8 mouse cellular contexts compared by ENCODE assay signal in the genomic region with DNA sequence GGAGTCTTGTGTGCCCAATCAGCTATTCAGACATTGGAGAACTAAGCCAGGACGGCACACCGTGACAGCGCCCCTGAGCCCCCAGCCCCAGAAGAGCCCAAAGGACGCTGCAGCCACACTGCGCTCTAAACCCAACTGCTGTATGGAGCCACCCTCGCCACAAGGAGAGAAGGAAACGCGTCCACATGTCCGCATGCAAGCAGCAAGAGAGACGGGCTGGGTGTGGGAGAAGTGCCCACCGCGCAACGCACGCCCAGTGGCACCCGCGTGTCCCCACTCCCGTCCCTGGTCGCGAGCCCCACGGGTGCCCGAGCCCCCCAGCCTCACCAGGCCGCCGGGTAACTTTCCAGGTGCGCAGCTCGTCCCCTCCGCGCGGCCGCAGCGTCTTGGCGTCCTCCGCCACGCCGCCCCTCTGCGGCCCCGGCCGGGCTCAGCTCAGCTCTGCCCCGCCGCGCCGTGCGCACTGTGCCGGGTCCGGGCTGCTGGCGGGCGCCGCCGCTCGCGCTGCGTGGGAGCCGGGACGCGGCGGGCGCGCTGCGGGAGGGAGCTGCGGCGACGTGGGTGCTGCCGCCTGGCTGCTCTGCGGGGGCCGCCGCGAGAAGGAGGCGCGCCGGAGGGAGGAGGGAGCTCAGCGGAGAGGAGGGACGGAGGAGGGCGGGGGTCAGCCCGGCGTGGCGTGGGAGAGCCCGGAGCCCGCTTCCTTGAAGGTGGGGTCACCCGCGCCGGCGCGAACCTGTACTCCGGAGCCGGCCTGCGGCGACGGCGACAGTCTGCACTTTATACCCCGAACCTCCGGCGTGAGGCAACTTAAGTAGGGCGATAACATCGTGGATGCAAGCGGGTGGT. TPM values are rescaled to one million over a fixed set of nuclear protein-coding genes. Genes with fewer than 3 reads are reported as not detected.
DNase-seq lines count a peak whose midpoint lies in the region; ATAC-seq and TF ChIP-seq lines count a peak whose summit lies in the region.

A gene (minus strand): TSS at position 756 of the 846 bp plus-strand sequence.

- TF ChIP-seq POLR2A in limb, embryonic 14.5 days (IDR thresholded peaks at IDR 0.05; ENCODE audit: borderline replicate concordance, extremely low read depth, insufficient read depth, insufficient read length): no peak

- in situ Hi-C loops in ES-E14 (cut with MboI; ENCODE audit: low sequenced_read_pairs in 2 of 2, unreplicated experiment in 2 of 2): no loop called here

- peak within 1 kb of the TSS; percentile 96 for H3K4me2 ChIP-seq in forebrain, embryonic 13.5 days
- peak within 1 kb of the TSS; percentile 96 for H3K4me2 ChIP-seq in hindbrain, postnatal 0 days (ENCODE audit: low read depth, low read length)
- H3K4me2 ChIP-seq in limb, embryonic 14.5 days (replicated peaks; ENCODE audit: low read depth, low read length, severe bottlenecking): peak within 1 kb of the TSS; percentile 96

- H3K4me1 ChIP-seq in ES-E14 (ENCODE audit: control insufficient read depth in 2 of 2, insufficient read depth in 2 of 2, low read length in 2 of 2, poor library complexity in 1 of 2): 0 out of 4 replicates have a peak, but pooled peaks cover 0 to 2% of the 10 kb centered on the region in 2 experiments
- H3K4me1 ChIP-seq in forebrain, embryonic 13.5 days: peaks cover 15% of the 10 kb centered on the region; the same call in 1 of the 2 replicates
- peaks cover 4% of the 10 kb centered on the region; the same call in 1 of the 2 replicates for H3K4me1 ChIP-seq in hindbrain, postnatal 0 days (ENCODE audit: insufficient read depth, low read length)
- no peaks in the 10 kb centered on the region for H3K4me1 ChIP-seq in limb, embryonic 14.5 days (ENCODE audit: control insufficient read depth, insufficient read depth, low read length)

- DNase-seq in adrenal gland, adult (ENCODE audit: inconsistent age in 2 of 2, low spot score in 1 of 2): peak; percentile 13 to 36
- DNase-seq in adrenal gland, postnatal 4 days (ENCODE audit: low spot score in 2 of 2): no peak
- DNase-seq in ES-E14 (ENCODE audit: low read depth, low spot score) (peak; percentile 28), adipocyte (ENCODE audit: low spot score) (no peak)
- DNase-seq in hindbrain, postnatal 0 days (ENCODE audit: low spot score): peak; percentile 53
- peak; percentile 5 for DNase-seq in limb, embryonic 14.5 days (ENCODE audit: low spot score)
- DNase-seq in neural tube, embryonic 10.5 days (ENCODE audit: extremely low spot score, low spot score): peak; percentile 69

- no peaks in the 10 kb centered on the region for H3K9me3 ChIP-seq in ES-E14 (ENCODE audit: control insufficient read depth, insufficient read depth, low read depth, low read length)
- no peaks in the 10 kb centered on the region for H3K9me3 ChIP-seq in forebrain, embryonic 13.5 days (replicated peaks)
- no peaks in the 10 kb centered on the region for H3K9me3 ChIP-seq in hindbrain, postnatal 0 days (ENCODE audit: low read length)
- no peaks in the 10 kb centered on the region for H3K9me3 ChIP-seq in limb, embryonic 14.5 days (ENCODE audit: control insufficient read depth, low read length)

- peak within 1 kb of the TSS; percentile 65 to 72 for H3K4me3 ChIP-seq in ES-E14 (ENCODE audit: insufficient read depth in 1 of 2, low read depth in 1 of 2, low read length in 2 of 2, poor library complexity in 1 of 2, severe bottlenecking in 1 of 2)
- H3K4me3 ChIP-seq in forebrain, embryonic 13.5 days: peak within 1 kb of the TSS; percentile 76
- peak within 1 kb of the TSS; percentile 71 for H3K4me3 ChIP-seq in hindbrain, postnatal 0 days (ENCODE audit: low read length)
- H3K4me3 ChIP-seq in limb, embryonic 14.5 days (replicated peaks; ENCODE audit: low read length): peak within 1 kb of the TSS; percentile 60

- H3K27ac ChIP-seq in ES-E14 (ENCODE audit: insufficient read depth, low read depth, low read length, poor library complexity, severe bottlenecking): no peak within 1 kb of the TSS
- no peak within 1 kb of the TSS for H3K27ac ChIP-seq in forebrain, embryonic 13.5 days
- no peak within 1 kb of the TSS for H3K27ac ChIP-seq in hindbrain, postnatal 0 days
- peak within 1 kb of the TSS; percentile 28; the same call in 1 of the 2 replicates for H3K27ac ChIP-seq in limb, embryonic 14.5 days (replicated peaks; ENCODE audit: low read depth, low read length)

- H3K27me3 ChIP-seq in forebrain, embryonic 13.5 days: peaks cover 13% of the 10 kb centered on the region
- no peaks in the 10 kb centered on the region for H3K27me3 ChIP-seq in hindbrain, postnatal 0 days (ENCODE audit: insufficient read depth, low read length)
- peaks cover 11% of the 10 kb centered on the region; the same call in 1 of the 2 replicates for H3K27me3 ChIP-seq in limb, embryonic 14.5 days (ENCODE audit: control insufficient read depth, insufficient read depth, low read length)

- peak within 1 kb of the TSS; percentile 42 for H3K9ac ChIP-seq in ES-E14 (ENCODE audit: insufficient read depth, low read depth, low read length, poor library complexity, severe bottlenecking)
- H3K9ac ChIP-seq in forebrain, embryonic 13.5 days: peak within 1 kb of the TSS; percentile 82
- H3K9ac ChIP-seq in hindbrain, postnatal 0 days (replicated peaks; ENCODE audit: low read length): peak within 1 kb of the TSS; percentile 59
- H3K9ac ChIP-seq in limb, embryonic 14.5 days (ENCODE audit: low read depth, low read length, severe bottlenecking): peak within 1 kb of the TSS; percentile 70

- under 1% methylated on average over 85 of the region's 94 CpGs for WGBS in forebrain, embryonic 13.5 days
- under 1% methylated on average over 76 of the region's 94 CpGs for WGBS in hindbrain, postnatal 0 days
- 1% methylated on average over 80 of the region's 94 CpGs for WGBS in limb, embryonic 14.5 days

- ATAC-seq in forebrain, embryonic 13.5 days: peak; percentile 85
- ATAC-seq in hindbrain, postnatal 0 days: peak; percentile 76
- peak; percentile 64 for ATAC-seq in limb, embryonic 14.5 days (ENCODE audit: low FRiP score, low read depth)

- TF ChIP-seq CTCF in hindbrain, postnatal 0 days (IDR thresholded peaks at IDR 0.05; ENCODE audit: low read depth): 0 out of 2 replicates have a peak, but pooled peaks have one; percentile 11

- no peaks in the 10 kb centered on the region for H3K36me3 ChIP-seq in ES-E14 (ENCODE audit: control insufficient read depth, insufficient read depth, low read length, poor library complexity, severe bottlenecking)
- H3K36me3 ChIP-seq in forebrain, embryonic 13.5 days (ENCODE audit: poor library complexity, severe bottlenecking): no peaks in the 10 kb centered on the region
- H3K36me3 ChIP-seq in hindbrain, postnatal 0 days (ENCODE audit: insufficient read depth, low read length): no peaks in the 10 kb centered on the region
- H3K36me3 ChIP-seq in limb, embryonic 14.5 days (ENCODE audit: control insufficient read depth, insufficient read depth, low read length): no peaks in the 10 kb centered on the region

TF ChIP-seq in ES-E14, 5 proteins besides CTCF, POLR2A, EP300 and RAD21:
- TF ChIP-seq ZNF384 (IDR thresholded peaks at IDR 0.05; ENCODE audit: low read depth, low read length) (no peak), MAFK (IDR thresholded peaks at IDR 0.05; ENCODE audit: insufficient read depth, low read depth, low read length) (no peak), ZC3H11A (IDR thresholded peaks at IDR 0.05; ENCODE audit: borderline replicate concordance, low read depth, low read length) (no peak), HCFC1 (IDR thresholded peaks at IDR 0.05; ENCODE audit: borderline replicate concordance, insufficient read depth, low read length) (no peak), CHD2 (IDR thresholded peaks at IDR 0.05; ENCODE audit: low read depth, low read length) (no peak)

RNA-seq across cellular contexts. Expression of the gene that starts here (rescaled TPM):
- total RNA-seq in adrenal gland, postnatal 4 days (2021): 1 to 10 TPM; 1.9 to 2.7 TPM
- 0.53 and 1.8 TPM in 2 replicates for total RNA-seq in ES-E14 (2012; rRNA removed)
- 2.2 and 2.5 TPM in 2 replicates for polyA plus RNA-seq in forebrain, embryonic 13.5 days (2015; fragmentation: Nextera tagmentation; extraction: Ambion mirVana)
- total RNA-seq in hindbrain, postnatal 0 days (2014; rRNA removed): 1.6 TPM in 2 replicates
- 1.6 and 1.7 TPM in 2 replicates for polyA plus RNA-seq in hindbrain, postnatal 0 days (2015; fragmentation: Nextera tagmentation; extraction: Ambion mirVana)
- 2.8 and 2.9 TPM in 2 replicates for polyA plus RNA-seq in limb, embryonic 14.5 days (2012; rRNA removed)
- polyA plus RNA-seq in limb, embryonic 14.5 days (2014; fragmentation: Nextera tagmentation; extraction: Ambion mirVana): 3.4 and 4.0 TPM in 2 replicates

Comparison
In these comparisons a context has a peak if more than half of its experiments do, and no peak if none do; other contexts are left out.
1. DNase-seq: peak in adrenal gland, adult (2 of 2), ES-E14 (single experiment), hindbrain, postnatal 0 days (single experiment), limb, embryonic 14.5 days (single experiment) and neural tube, embryonic 10.5 days (single experiment); none in adrenal gland, postnatal 4 days (0 of 2) and adipocyte (single experiment).
2. Peak in every context shown above with its lines, with median percentiles within 50 percentile points of each other: H3K4me3 ChIP-seq, H3K9ac ChIP-seq, ATAC-seq and H3K4me2 ChIP-seq.